Mouse (Mus musculus): Measurements from ENCODE around the gene Pheta2. TPM values are rescaled to one million over a fixed set of nuclear protein-coding genes. Genes with fewer than 3 reads are reported as not detected.
A peak's percentile ranks its signal among the peaks of the same experiment; 100 is the strongest.

The Pheta2 gene
- polyA plus RNA-seq (2012; rRNA removed): 0.45 and 0.52 TPM in 2 replicates

- Histone ChIP-seq H3K27ac (ENCODE audit: insufficient read depth, low read depth, low read length) (peak within 1 kb of the TSS; percentile 57), H3K36me3 (ENCODE audit: control insufficient read depth, insufficient read depth, low read length) (no peaks in the 10 kb centered on the region), H3K4me3 (ENCODE audit: insufficient read depth, low read depth, low read length) (peak within 1 kb of the TSS; percentile 73), H3K27me3 (replicated peaks; ENCODE audit: control insufficient read depth, insufficient read depth, low read length) (no peaks in the 10 kb centered on the region), H3K4me1 (ENCODE audit: control insufficient read depth, insufficient read depth, low read length) (peaks cover 9% of the 10 kb centered on the region; the same call in 1 of the 2 replicates)
- peak; percentile 98 for DNase-seq
- TF ChIP-seq CTCF (conservative IDR thresholded peaks at IDR 0.05; ENCODE audit: insufficient read depth, insufficient read length, low read depth, low read length): no peak
- no peak for TF ChIP-seq POLR2A (IDR thresholded peaks at IDR 0.05; ENCODE audit: low read depth, low read length)
- WGBS: under 1% methylated on average over 41 of the region's 41 CpGs
Observed at GRCm38 (mm10) chr15:82338593-82339112, at the start of gene Pheta2, which contains the start of the genes Naga and Smdt1. Gene Pheta2 (plus strand): TSS chr15:82338942. Gene Naga (minus strand): TSS chr15:82338925. Gene Smdt1 (plus strand): TSS chr15:82338959.

- H3K4me3 ChIP-seq (ENCODE audit: insufficient read depth, low read depth, low read length): no peak overlapping the region
- H3K27ac ChIP-seq (ENCODE audit: insufficient read depth, low read depth, low read length): no peak overlapping the region
- no peaks in the 10 kb centered on the region for H3K36me3 ChIP-seq (ENCODE audit: control insufficient read depth, insufficient read depth, low read length)
- 81% methylated on average over 7 of the region's 7 CpGs for WGBS
- DNase-seq: no peak
- H3K4me1 ChIP-seq (ENCODE audit: control insufficient read depth, insufficient read depth, low read length): no peaks in the 10 kb centered on the region
- H3K27me3 ChIP-seq (replicated peaks; ENCODE audit: control insufficient read depth, insufficient read depth, low read length): no peaks in the 10 kb centered on the region
- TF ChIP-seq CTCF (conservative IDR thresholded peaks at IDR 0.05; ENCODE audit: insufficient read depth, insufficient read length, low read depth, low read length): no peak
- TF ChIP-seq POLR2A (IDR thresholded peaks at IDR 0.05; ENCODE audit: low read depth, low read length): no peak
Observed at GRCm38 (mm10) chr15:82290252-82290651, 48.5 kb upstream of the Pheta2 start.

GRCm38 (mm10) chr15:82292851-82293250, 45.9 kb upstream of the Pheta2 start:
- no peak for DNase-seq
- H3K4me1 ChIP-seq (ENCODE audit: control insufficient read depth, insufficient read depth, low read length): no peaks in the 10 kb centered on the region
- H3K27ac ChIP-seq (ENCODE audit: insufficient read depth, low read depth, low read length): no peak overlapping the region
- 26% methylated on average over 5 of the region's 5 CpGs for WGBS
- no peaks in the 10 kb centered on the region for H3K27me3 ChIP-seq (replicated peaks; ENCODE audit: control insufficient read depth, insufficient read depth, low read length)
- no peak overlapping the region for H3K4me3 ChIP-seq (ENCODE audit: insufficient read depth, low read depth, low read length)
- TF ChIP-seq POLR2A (IDR thresholded peaks at IDR 0.05; ENCODE audit: low read depth, low read length): no peak
- TF ChIP-seq CTCF (conservative IDR thresholded peaks at IDR 0.05; ENCODE audit: insufficient read depth, insufficient read length, low read depth, low read length): no peak
- H3K36me3 ChIP-seq (ENCODE audit: control insufficient read depth, insufficient read depth, low read length): no peaks in the 10 kb centered on the region

GRCm38 (mm10) chr15:82293271-82293711, 45.5 kb upstream of the Pheta2 start:
- no peaks in the 10 kb centered on the region for H3K27me3 ChIP-seq (replicated peaks; ENCODE audit: control insufficient read depth, insufficient read depth, low read length)
- DNase-seq: peak; percentile 14
- H3K36me3 ChIP-seq (ENCODE audit: control insufficient read depth, insufficient read depth, low read length): no peaks in the 10 kb centered on the region
- 4% methylated on average over 7 of the region's 7 CpGs for WGBS
- no peaks in the 10 kb centered on the region for H3K4me1 ChIP-seq (ENCODE audit: control insufficient read depth, insufficient read depth, low read length)
- TF ChIP-seq CTCF (conservative IDR thresholded peaks at IDR 0.05; ENCODE audit: insufficient read depth, insufficient read length, low read depth, low read length): no peak
- no peak for TF ChIP-seq POLR2A (IDR thresholded peaks at IDR 0.05; ENCODE audit: low read depth, low read length)
- H3K4me3 ChIP-seq (ENCODE audit: insufficient read depth, low read depth, low read length): no peak overlapping the region
- H3K27ac ChIP-seq (ENCODE audit: insufficient read depth, low read depth, low read length): no peak overlapping the region

- Histone ChIP-seq H3K4me3 (ENCODE audit: insufficient read depth, low read depth, low read length) (no peak overlapping the region), H3K4me1 (ENCODE audit: control insufficient read depth, insufficient read depth, low read length) (no peaks in the 10 kb centered on the region), H3K36me3 (ENCODE audit: control insufficient read depth, insufficient read depth, low read length) (no peaks in the 10 kb centered on the region), H3K27ac (ENCODE audit: insufficient read depth, low read depth, low read length) (no peak overlapping the region), H3K27me3 (replicated peaks; ENCODE audit: control insufficient read depth, insufficient read depth, low read length) (no peaks in the 10 kb centered on the region)
- peak; percentile 51 for TF ChIP-seq CTCF (conservative IDR thresholded peaks at IDR 0.05; ENCODE audit: insufficient read depth, insufficient read length, low read depth, low read length)
- TF ChIP-seq POLR2A (IDR thresholded peaks at IDR 0.05; ENCODE audit: low read depth, low read length): no peak
- 52% methylated on average over 8 of the region's 8 CpGs for WGBS
- no peak for DNase-seq
Observed at GRCm38 (mm10) chr15:82294059-82294458, 44.7 kb upstream of the Pheta2 start.

- no peak for DNase-seq
- Histone ChIP-seq H3K4me3 (ENCODE audit: insufficient read depth, low read depth, low read length) (no peak within 1 kb of the TSS), H3K27me3 (replicated peaks; ENCODE audit: control insufficient read depth, insufficient read depth, low read length) (no peaks in the 10 kb centered on the region), H3K4me1 (ENCODE audit: control insufficient read depth, insufficient read depth, low read length) (no peaks in the 10 kb centered on the region), H3K27ac (ENCODE audit: insufficient read depth, low read depth, low read length) (no peak within 1 kb of the TSS), H3K36me3 (ENCODE audit: control insufficient read depth, insufficient read depth, low read length) (no peaks in the 10 kb centered on the region)
- TF ChIP-seq POLR2A (IDR thresholded peaks at IDR 0.05; ENCODE audit: low read depth, low read length): no peak
- no peak for TF ChIP-seq CTCF (conservative IDR thresholded peaks at IDR 0.05; ENCODE audit: insufficient read depth, insufficient read length, low read depth, low read length)
- WGBS: 56% methylated on average over 39 of the region's 39 CpGs
Observed at GRCm38 (mm10) chr15:82298764-82299561, 39.8 kb upstream of the Pheta2 start, which contains the start of gene Wbp2nl. Gene Wbp2nl (plus strand): TSS chr15:82298954.

- Histone ChIP-seq H3K4me1 (ENCODE audit: control insufficient read depth, insufficient read depth, low read length) (no peaks in the 10 kb centered on the region), H3K27me3 (replicated peaks; ENCODE audit: control insufficient read depth, insufficient read depth, low read length) (no peaks in the 10 kb centered on the region), H3K27ac (ENCODE audit: insufficient read depth, low read depth, low read length) (no peak overlapping the region), H3K36me3 (ENCODE audit: control insufficient read depth, insufficient read depth, low read length) (no peaks in the 10 kb centered on the region), H3K4me3 (ENCODE audit: insufficient read depth, low read depth, low read length) (no peak overlapping the region)
- WGBS: 86% methylated on average over 3 of the region's 3 CpGs
- TF ChIP-seq POLR2A (IDR thresholded peaks at IDR 0.05; ENCODE audit: low read depth, low read length) (no peak), CTCF (conservative IDR thresholded peaks at IDR 0.05; ENCODE audit: insufficient read depth, insufficient read length, low read depth, low read length) (no peak)
- DNase-seq: no peak
Observed at GRCm38 (mm10) chr15:82307107-82307506, 31.6 kb upstream of the Pheta2 start.
